Mouse (Mus musculus): Measurements from ENCODE around the gene Adh4. TPM values are rescaled to one million over a fixed set of nuclear protein-coding genes. Genes with fewer than 3 reads are reported as not detected.
"Not testable (repeated sequence)": the region's sequence is repeated elsewhere in the genome, so short reads cannot be mapped to it uniquely, and the experiment has no call there.

Gene Adh4
- total RNA-seq, 4 experiments from 2014 or later: not detected

GRCm38 (mm10) chr3:138443465-138443771 lies 28.2 kb downstream of the Adh4 start:
- DNase-seq (ENCODE audit: low spot score in 2 of 2): no peak

- DNase-seq (ENCODE audit: low spot score in 2 of 2): no peak
Measured at GRCm38 (mm10) chr3:138448077-138448860, 33.0 kb downstream of the Adh4 start.

DNA sequence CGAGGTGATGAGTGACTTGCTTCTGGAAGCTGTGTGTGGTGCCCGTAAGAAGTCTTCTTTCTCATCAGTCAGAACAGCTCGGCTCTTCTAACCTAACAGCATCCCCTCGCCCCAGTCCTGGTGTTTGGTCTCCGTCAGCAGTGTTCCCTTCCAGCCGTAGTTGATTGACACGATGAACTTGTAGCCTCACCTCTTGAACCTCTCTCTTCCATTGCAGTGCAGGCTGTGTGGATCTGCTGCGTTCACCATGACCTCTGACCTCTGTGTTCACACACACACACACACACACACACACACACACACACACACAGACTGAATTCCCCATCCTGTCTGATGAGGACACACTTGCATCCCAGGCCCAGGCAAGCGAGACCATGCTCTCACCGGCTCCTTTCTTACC lies 36.9 kb downstream of the Adh4 start:
- DNase-seq (ENCODE audit: low spot score in 2 of 2): no peak

DNA sequence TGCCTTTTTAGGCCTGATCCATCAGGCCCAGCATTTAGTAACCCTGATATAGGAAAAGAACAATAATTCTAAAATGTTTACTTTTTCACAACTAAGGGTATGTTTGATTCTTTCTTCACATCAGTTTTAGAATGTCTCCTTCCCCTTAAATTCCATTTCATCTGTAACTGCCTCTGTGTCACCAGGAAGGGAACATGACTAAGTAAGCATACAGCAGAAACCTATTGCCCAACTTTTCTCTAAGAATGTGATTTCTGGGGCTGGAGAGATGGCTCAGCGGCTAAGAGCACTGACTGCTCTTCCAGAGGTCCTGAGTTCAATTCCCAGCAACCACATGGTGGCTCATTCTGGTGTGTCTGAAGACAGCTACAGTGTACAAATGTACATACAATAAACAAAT lies 39.0 kb downstream of the Adh4 start:
- DNase-seq (ENCODE audit: low spot score in 2 of 2): no peak

DNA sequence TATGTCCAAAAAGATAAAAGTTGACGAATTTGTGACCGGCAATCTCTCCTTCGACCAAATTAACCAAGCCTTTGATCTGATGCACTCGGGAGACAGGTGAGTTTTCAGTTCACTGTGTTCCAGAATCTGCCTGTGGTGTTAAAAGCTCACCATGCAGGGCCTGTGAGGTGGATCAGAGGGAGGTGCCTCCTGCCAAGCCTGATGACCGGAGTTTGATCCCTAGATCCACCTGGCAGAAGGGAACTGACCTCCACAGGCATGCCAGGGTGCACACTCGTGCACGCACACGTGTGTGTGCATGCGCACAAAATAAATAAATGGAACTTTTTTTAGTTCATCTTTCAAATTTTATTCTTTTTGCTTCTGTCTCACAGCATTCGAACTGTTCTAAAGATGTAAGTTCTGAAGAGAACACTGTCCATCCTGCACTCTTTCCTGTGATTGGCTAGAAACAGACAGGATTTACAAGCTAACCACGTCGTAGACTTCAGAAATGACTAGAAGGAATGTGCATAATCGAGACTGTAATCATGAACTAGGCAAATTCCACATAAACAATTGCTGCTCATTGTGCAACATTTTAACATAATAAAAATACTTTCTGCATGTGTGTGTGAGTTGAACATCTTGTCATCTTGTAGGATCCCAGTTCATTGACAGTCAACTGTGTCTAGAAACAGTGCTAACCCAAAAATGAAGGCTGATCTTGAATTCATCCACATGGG lies 39.6 kb downstream of the Adh4 start:
- DNase-seq (ENCODE audit: low spot score in 2 of 2): no peak

- DNase-seq (ENCODE audit: low spot score in 2 of 2): no peak
Measured at GRCm38 (mm10) chr3:138458441-138458840, 43.2 kb downstream of the Adh4 start.

DNA sequence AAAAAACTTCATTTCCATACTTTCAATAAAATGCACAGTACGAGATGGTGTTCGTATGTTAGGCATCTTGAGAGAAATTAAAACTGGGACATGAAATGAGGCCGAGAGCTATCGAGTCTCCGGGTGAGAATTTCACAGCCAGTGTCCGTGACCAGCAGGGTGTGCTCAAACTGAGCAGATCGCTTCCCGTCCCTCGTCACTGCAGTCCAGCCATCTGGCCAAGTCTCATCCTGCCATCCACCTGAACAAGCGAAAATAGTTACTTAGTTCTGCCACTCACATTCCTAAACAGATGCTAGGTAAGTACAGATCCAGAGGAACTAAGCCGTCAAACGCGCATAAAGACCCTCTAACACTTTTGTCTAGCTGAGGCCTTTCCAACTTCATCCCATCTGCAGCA lies 45.0 kb downstream of the Adh4 start:
- no peak for DNase-seq (ENCODE audit: low spot score in 2 of 2)

DNA sequence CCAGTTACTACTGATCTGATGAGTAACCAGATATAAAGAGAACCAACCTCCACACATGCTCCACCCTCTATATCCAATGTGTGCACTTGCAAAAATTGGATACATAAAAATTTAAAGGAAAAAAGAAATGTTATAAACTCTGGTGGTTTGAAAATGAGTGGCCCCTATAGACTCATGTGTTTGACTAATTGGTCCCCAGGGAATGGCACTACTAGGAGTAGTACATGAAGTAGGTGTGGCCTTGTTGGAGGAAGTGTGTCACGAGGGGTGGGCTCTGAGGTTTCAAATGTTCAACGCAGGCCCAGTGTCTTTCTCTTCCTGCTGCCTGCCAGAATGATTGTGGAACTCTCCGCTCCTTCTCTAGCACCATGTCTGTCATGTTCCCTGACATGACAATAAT lies 46.6 kb downstream of the Adh4 start:
- DNase-seq (ENCODE audit: low spot score in 2 of 2): no peak

DNA sequence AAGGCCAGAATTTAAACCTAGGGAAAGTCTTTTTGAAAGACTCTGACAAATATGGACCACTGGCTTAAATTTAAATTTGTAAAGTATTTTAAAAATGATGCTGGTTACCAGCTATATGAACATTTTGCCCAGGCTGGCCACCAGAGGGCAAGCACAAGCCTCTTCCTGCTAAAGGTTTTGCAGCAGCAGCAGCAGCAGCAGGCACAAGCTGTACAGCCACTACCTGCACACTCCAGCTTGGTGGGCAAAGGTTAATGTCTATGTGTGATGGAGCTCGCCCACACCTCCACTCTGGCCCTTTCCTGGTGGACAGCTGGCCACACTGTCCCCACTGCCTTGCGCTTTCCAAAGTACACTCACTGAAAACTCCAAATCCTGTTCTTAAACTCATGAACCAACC lies 47.9 kb downstream of the Adh4 start:
- no peak for DNase-seq (ENCODE audit: low spot score in 2 of 2)

DNA sequence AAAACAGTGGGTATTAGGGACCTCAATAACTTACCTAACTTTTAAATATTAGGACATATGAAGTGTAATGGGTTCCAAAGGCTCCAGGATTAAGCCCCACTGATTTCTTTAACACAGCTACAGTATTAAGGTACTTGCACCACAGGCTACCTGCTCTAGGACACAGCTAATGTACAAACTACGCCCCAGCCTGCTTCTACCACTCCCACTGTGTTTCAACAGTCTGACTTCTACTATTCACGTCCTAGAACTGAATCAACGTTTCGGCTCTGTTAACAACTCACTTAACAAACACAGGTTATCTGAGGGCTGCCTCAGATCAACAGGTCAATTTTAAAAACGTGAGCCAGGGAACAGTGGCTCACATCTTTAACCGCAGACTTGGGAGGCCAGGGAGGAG lies 48.5 kb downstream of the Adh4 start:
- DNase-seq (ENCODE audit: low spot score in 2 of 2): no peak

- DNase-seq (ENCODE audit: low spot score in 2 of 2): no peak
Measured at GRCm38 (mm10) chr3:138464573-138465147, 49.4 kb downstream of the Adh4 start.

- not testable (repeated sequence) for DNase-seq (ENCODE audit: low spot score in 2 of 2)
Measured at GRCm38 (mm10) chr3:138466656-138467055, 51.4 kb downstream of the Adh4 start.

DNA sequence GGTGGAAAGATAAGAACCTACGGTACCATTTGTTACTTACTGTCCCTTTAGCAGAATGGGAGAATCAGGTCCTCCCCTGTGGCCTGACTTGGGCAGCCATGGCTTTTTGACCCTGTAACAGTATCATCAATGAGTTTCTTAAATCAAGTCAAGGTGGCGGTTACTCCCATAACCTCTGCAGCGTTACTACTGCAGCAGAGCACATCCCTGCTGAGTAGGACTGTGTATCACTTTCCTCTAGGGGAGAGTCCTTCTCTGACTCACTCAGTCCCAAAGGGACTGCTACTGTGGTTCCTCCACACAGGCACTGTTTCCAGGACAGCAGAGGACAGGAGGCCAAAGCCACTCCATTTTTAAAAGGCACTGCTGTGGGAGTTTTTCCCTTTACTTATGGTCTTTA lies 55.8 kb downstream of the Adh4 start:
- DNase-seq (ENCODE audit: low spot score in 2 of 2): no peak

GRCm38 (mm10) chr3:138479489-138479888 lies 64.2 kb downstream of the Adh4 start:
- no peak for DNase-seq (ENCODE audit: low spot score in 2 of 2)

Other genes with a start within 250 kb of the Adh4 start
- not detected for gene 4930579F01Rik, start 221.6 kb upstream of the Adh4 start, total RNA-seq (2022)
- gene Adh7, start 197.7 kb upstream of the Adh4 start, total RNA-seq (2022): under 1 TPM; 0.12 to 0.88 (median 0.37) TPM
- gene Adh1, start 154.5 kb upstream of the Adh4 start, total RNA-seq (2022): 10 to 100 TPM; 14.7 to 36.9 (median 23.9) TPM
- gene Adh6a, start 102.2 kb upstream of the Adh4 start, total RNA-seq (2022): not detected
- gene Adh6b, start 73.7 kb upstream of the Adh4 start, total RNA-seq (2022): under 1 TPM in 1 of 4 experiments, not detected in 3; 0.16 TPM
- gene Adh5, start 27.6 kb downstream of the Adh4 start, total RNA-seq (2022): 10 to 100 TPM; 61.0 to 64.1 (median 61.7) TPM
- gene Metap1, start 74.0 kb downstream of the Adh4 start, total RNA-seq (2022): 10 to 100 TPM; 51.4 to 54.0 (median 53.7) TPM
- 100 to 1,000 TPM; 109 to 133 (median 125) TPM for gene Eif4e, start 110.7 kb downstream of the Adh4 start, total RNA-seq (2022)

Data from gastrocnemius, adult 8-10 months (tissue).